Mouse (Mus musculus): Measurements from ENCODE around the gene Gm10837. TPM values are rescaled to one million over a fixed set of nuclear protein-coding genes. Genes with fewer than 3 reads are reported as not detected.
A peak's percentile ranks its signal among the peaks of the same experiment; 100 is the strongest.
"Not testable (repeated sequence)": the region's sequence is repeated elsewhere in the genome, so short reads cannot be mapped to it uniquely, and the experiment has no call there.

The Gm10837 gene
- polyA plus RNA-seq, 1 experiment from 2014 or later: 0.19 TPM

GRCm38 (mm10) chr14:122454901-122455561 lies 35.4 kb upstream of the Gm10837 start:
- Histone ChIP-seq H3K9ac (ENCODE audit: low read depth, low read length) (no peak overlapping the region), H3K27me3 (ENCODE audit: control insufficient read depth, insufficient read depth, low read depth, low read length) (peaks cover 29% of the 10 kb centered on the region), H3K4me1 (ENCODE audit: control insufficient read depth, insufficient read depth, low read length) (peaks cover 14% of the 10 kb centered on the region), H3K9me3 (replicated peaks; ENCODE audit: control insufficient read depth, low read length, poor library complexity, severe bottlenecking) (no peaks in the 10 kb centered on the region), H3K4me2 (ENCODE audit: low read length) (no peak overlapping the region), H3K4me3 (ENCODE audit: low read depth, low read length) (no peak overlapping the region), H3K36me3 (ENCODE audit: control insufficient read depth, insufficient read depth, low read length) (no peaks in the 10 kb centered on the region), H3K27ac (ENCODE audit: low read length) (no peak overlapping the region; the same call in 1 of the 2 replicates)
- WGBS: 27% methylated on average over 10 of the region's 10 CpGs
- no peak for ATAC-seq

GRCm38 (mm10) chr14:122455562-122455958 lies 34.8 kb upstream of the Gm10837 start:
- H3K4me2 ChIP-seq (ENCODE audit: low read length): no peak overlapping the region
- no peak overlapping the region for H3K9ac ChIP-seq (ENCODE audit: low read depth, low read length)
- H3K4me3 ChIP-seq (ENCODE audit: low read depth, low read length): no peak overlapping the region
- ATAC-seq: no peak
- H3K27me3 ChIP-seq (ENCODE audit: control insufficient read depth, insufficient read depth, low read depth, low read length): peaks cover 34% of the 10 kb centered on the region
- H3K27ac ChIP-seq (ENCODE audit: low read length): no peak overlapping the region
- H3K4me1 ChIP-seq (ENCODE audit: control insufficient read depth, insufficient read depth, low read length): peaks cover 10% of the 10 kb centered on the region
- no peaks in the 10 kb centered on the region for H3K9me3 ChIP-seq (replicated peaks; ENCODE audit: control insufficient read depth, low read length, poor library complexity, severe bottlenecking)
- no peaks in the 10 kb centered on the region for H3K36me3 ChIP-seq (ENCODE audit: control insufficient read depth, insufficient read depth, low read length)
- WGBS: 27% methylated on average over 4 of the region's 4 CpGs

- not testable (repeated sequence) for H3K4me2 ChIP-seq (ENCODE audit: low read length); H3K27ac ChIP-seq (ENCODE audit: low read length); ATAC-seq; H3K9me3 ChIP-seq (replicated peaks; ENCODE audit: control insufficient read depth, low read length, poor library complexity, severe bottlenecking); H3K9ac ChIP-seq (ENCODE audit: low read depth, low read length); H3K36me3 ChIP-seq (ENCODE audit: control insufficient read depth, insufficient read depth, low read length); H3K4me3 ChIP-seq (ENCODE audit: low read depth, low read length); H3K4me1 ChIP-seq (ENCODE audit: control insufficient read depth, insufficient read depth, low read length)
- peaks cover 30% of the 10 kb centered on the region for H3K27me3 ChIP-seq (ENCODE audit: control insufficient read depth, insufficient read depth, low read depth, low read length)
- 69% methylated on average over 6 of the region's 12 CpGs for whole genome bisulfite sequencing
Measured at GRCm38 (mm10) chr14:122459332-122459731, 31.1 kb upstream of the Gm10837 start.

GRCm38 (mm10) chr14:122459776-122460175 lies 30.6 kb upstream of the Gm10837 start:
- Histone ChIP-seq H3K4me2 (ENCODE audit: low read length) (peak overlapping the region; percentile 41), H3K4me3 (ENCODE audit: low read depth, low read length) (no peak overlapping the region), H3K27me3 (ENCODE audit: control insufficient read depth, insufficient read depth, low read depth, low read length) (peaks cover 28% of the 10 kb centered on the region), H3K36me3 (ENCODE audit: control insufficient read depth, insufficient read depth, low read length) (no peaks in the 10 kb centered on the region), H3K9ac (ENCODE audit: low read depth, low read length) (no peak overlapping the region), H3K27ac (ENCODE audit: low read length) (no peak overlapping the region), H3K9me3 (replicated peaks; ENCODE audit: control insufficient read depth, low read length, poor library complexity, severe bottlenecking) (no peaks in the 10 kb centered on the region), H3K4me1 (ENCODE audit: control insufficient read depth, insufficient read depth, low read length) (peaks cover 11% of the 10 kb centered on the region)
- WGBS: 66% methylated on average over 1 of the region's 1 CpGs
- ATAC-seq: no peak

- peak overlapping the region; percentile 10; the same call in 1 of the 2 replicates for H3K4me3 ChIP-seq (ENCODE audit: low read depth, low read length)
- peak overlapping the region; percentile 41 for H3K4me2 ChIP-seq (ENCODE audit: low read length)
- no peaks in the 10 kb centered on the region for H3K36me3 ChIP-seq (ENCODE audit: control insufficient read depth, insufficient read depth, low read length)
- H3K4me1 ChIP-seq (ENCODE audit: control insufficient read depth, insufficient read depth, low read length): peaks cover 14% of the 10 kb centered on the region
- H3K9ac ChIP-seq (ENCODE audit: low read depth, low read length): peak overlapping the region; percentile 31; the same call in 1 of the 2 replicates
- ATAC-seq: no peak
- 41% methylated on average over 5 of the region's 5 CpGs for WGBS
- peaks cover 26% of the 10 kb centered on the region for H3K27me3 ChIP-seq (ENCODE audit: control insufficient read depth, insufficient read depth, low read depth, low read length)
- H3K27ac ChIP-seq (ENCODE audit: low read length): peak overlapping the region; percentile 35; the same call in 1 of the 2 replicates
- H3K9me3 ChIP-seq (replicated peaks; ENCODE audit: control insufficient read depth, low read length, poor library complexity, severe bottlenecking): no peaks in the 10 kb centered on the region
Measured at GRCm38 (mm10) chr14:122460226-122460625, 30.2 kb upstream of the Gm10837 start.

- H3K9ac ChIP-seq (ENCODE audit: low read depth, low read length): peak overlapping the region; percentile 23; the same call in 1 of the 2 replicates
- WGBS: 33% methylated on average over 3 of the region's 3 CpGs
- H3K27me3 ChIP-seq (ENCODE audit: control insufficient read depth, insufficient read depth, low read depth, low read length): peaks cover 25% of the 10 kb centered on the region
- no peaks in the 10 kb centered on the region for H3K36me3 ChIP-seq (ENCODE audit: control insufficient read depth, insufficient read depth, low read length)
- no peaks in the 10 kb centered on the region for H3K9me3 ChIP-seq (replicated peaks; ENCODE audit: control insufficient read depth, low read length, poor library complexity, severe bottlenecking)
- H3K4me2 ChIP-seq (ENCODE audit: low read length): peak overlapping the region; percentile 70
- ATAC-seq: no peak
- H3K27ac ChIP-seq (ENCODE audit: low read length): peak overlapping the region; percentile 92
- H3K4me3 ChIP-seq (ENCODE audit: low read depth, low read length): peak overlapping the region; percentile 52
- peaks cover 16% of the 10 kb centered on the region for H3K4me1 ChIP-seq (ENCODE audit: control insufficient read depth, insufficient read depth, low read length)
Measured at GRCm38 (mm10) chr14:122461500-122461899, 28.9 kb upstream of the Gm10837 start.

GRCm38 (mm10) chr14:122461966-122462365 lies 28.4 kb upstream of the Gm10837 start:
- WGBS: 11% methylated on average over 9 of the region's 9 CpGs
- Histone ChIP-seq H3K27me3 (ENCODE audit: control insufficient read depth, insufficient read depth, low read depth, low read length) (peaks cover 29% of the 10 kb centered on the region), H3K4me3 (ENCODE audit: low read depth, low read length) (peak overlapping the region; percentile 52), H3K4me2 (ENCODE audit: low read length) (peak overlapping the region; percentile 70), H3K9me3 (replicated peaks; ENCODE audit: control insufficient read depth, low read length, poor library complexity, severe bottlenecking) (no peaks in the 10 kb centered on the region), H3K9ac (ENCODE audit: low read depth, low read length) (peak overlapping the region; percentile 23; the same call in 1 of the 2 replicates), H3K36me3 (ENCODE audit: control insufficient read depth, insufficient read depth, low read length) (no peaks in the 10 kb centered on the region), H3K4me1 (ENCODE audit: control insufficient read depth, insufficient read depth, low read length) (peaks cover 16% of the 10 kb centered on the region), H3K27ac (ENCODE audit: low read length) (peak overlapping the region; percentile 92)
- ATAC-seq: no peak

GRCm38 (mm10) chr14:122462689-122463079 lies 27.7 kb upstream of the Gm10837 start:
- Histone ChIP-seq H3K36me3 (ENCODE audit: control insufficient read depth, insufficient read depth, low read length) (no peaks in the 10 kb centered on the region), H3K27me3 (ENCODE audit: control insufficient read depth, insufficient read depth, low read depth, low read length) (peaks cover 31% of the 10 kb centered on the region), H3K9me3 (replicated peaks; ENCODE audit: control insufficient read depth, low read length, poor library complexity, severe bottlenecking) (no peaks in the 10 kb centered on the region), H3K4me2 (ENCODE audit: low read length) (peak overlapping the region; percentile 70), H3K27ac (ENCODE audit: low read length) (peak overlapping the region; percentile 92), H3K4me3 (ENCODE audit: low read depth, low read length) (peak overlapping the region; percentile 52), H3K9ac (ENCODE audit: low read depth, low read length) (peak overlapping the region; percentile 75), H3K4me1 (ENCODE audit: control insufficient read depth, insufficient read depth, low read length) (peaks cover 16% of the 10 kb centered on the region)
- ATAC-seq: no peak
- WGBS: 10% methylated on average over 17 of the region's 17 CpGs

- H3K4me2 ChIP-seq (ENCODE audit: low read length): peak overlapping the region; percentile 70
- under 1% methylated on average over 40 of the region's 40 CpGs for WGBS
- H3K4me3 ChIP-seq (ENCODE audit: low read depth, low read length): peak overlapping the region; percentile 52
- H3K9ac ChIP-seq (ENCODE audit: low read depth, low read length): peak overlapping the region; percentile 75
- ATAC-seq: no peak
- H3K4me1 ChIP-seq (ENCODE audit: control insufficient read depth, insufficient read depth, low read length): peaks cover 16% of the 10 kb centered on the region
- peak overlapping the region; percentile 92 for H3K27ac ChIP-seq (ENCODE audit: low read length)
- peaks cover 31% of the 10 kb centered on the region for H3K27me3 ChIP-seq (ENCODE audit: control insufficient read depth, insufficient read depth, low read depth, low read length)
- H3K9me3 ChIP-seq (replicated peaks; ENCODE audit: control insufficient read depth, low read length, poor library complexity, severe bottlenecking): no peaks in the 10 kb centered on the region
- H3K36me3 ChIP-seq (ENCODE audit: control insufficient read depth, insufficient read depth, low read length): no peaks in the 10 kb centered on the region
Measured at GRCm38 (mm10) chr14:122463080-122463691, 27.2 kb upstream of the Gm10837 start.

All from midbrain, embryonic 16.5 days (tissue).